Mouse (Mus musculus) heart, postnatal 0 days (tissue): Measurements from ENCODE around the gene Cyb561d2. TPM values are rescaled to one million over a fixed set of nuclear protein-coding genes. Genes with fewer than 3 reads are reported as not detected.
"Not testable (repeated sequence)": the region's sequence is repeated elsewhere in the genome, so short reads cannot be mapped to it uniquely, and the experiment has no call there.

Experiments used
- ATAC-seq: fragments of 200-750 bp; cut with Nextera tagmentation; 2 replicates; pipeline ENCODE4 v1.8.0; 2017; ENCODE audit warnings: low read depth, moderate number of reproducible peaks, moderate library complexity; ENCODE audit not compliant: insufficient read depth
- DNase-seq: peaks from one replicate; pipeline ENCODE4 v3.0.0-alpha.2; 2016; ENCODE audit warnings: low spot score
- H3K27ac ChIP-seq: fragments of 300-500 bp; sonication (generic); 2 replicates; pipeline ENCODE4 v1.5.1; 2014; ENCODE audit warnings: low read depth, mild to moderate bottlenecking
- H3K27me3 ChIP-seq: fragments of 300-500 bp; sonication (generic); 2 replicates; pipeline ENCODE4 v1.6.1; 2014; ENCODE audit warnings: low read length, mixed read lengths; ENCODE audit not compliant: control insufficient read depth, insufficient read depth
- H3K36me3 ChIP-seq: fragments of 300-500 bp; sonication (generic); replicated peaks from 2 replicates; pipeline ENCODE4 v1.6.1; 2014; ENCODE audit warnings: low read length, mixed read lengths; ENCODE audit not compliant: control insufficient read depth, insufficient read depth
- H3K4me1 ChIP-seq: fragments of 300-500 bp; sonication (generic); 2 replicates; pipeline ENCODE4 v1.6.1; 2014; ENCODE audit warnings: antibody characterized with exemption; ENCODE audit not compliant: control insufficient read depth, insufficient read depth
- H3K4me2 ChIP-seq: fragments of 300-500 bp; sonication (generic); 2 replicates; pipeline ENCODE4 v1.6.1; 2014; ENCODE audit warnings: low read depth, mild to moderate bottlenecking, low read length, moderate library complexity
- H3K4me3 ChIP-seq: fragments of 300-500 bp; sonication (generic); 2 replicates; pipeline ENCODE4 v1.5.1; 2014; ENCODE audit warnings: low read depth, low read length
- H3K9ac ChIP-seq: fragments of 300-500 bp; sonication (generic); replicated peaks from 2 replicates; pipeline ENCODE4 v1.6.1; 2014; ENCODE audit warnings: low read depth, low read length, mixed read lengths
- H3K9me3 ChIP-seq: fragments of 300-500 bp; sonication (generic); replicated peaks from 2 replicates; pipeline ENCODE4 v1.6.1; 2016; ENCODE audit warnings: low read length; ENCODE audit not compliant: control insufficient read depth
- CTCF ChIP-seq: IDR thresholded peaks from 2 replicates; pipeline ENCODE4 v1.5.1; 2016; ENCODE audit warnings: antibody characterized with exemption, control low read depth, low read depth
- EP300 ChIP-seq: IDR thresholded peaks from 2 replicates; pipeline ENCODE4 v1.6.1; 2016; ENCODE audit warnings: antibody characterized with exemption, low read depth
- WGBS: fragments of 180-500 bp; shearing (Covaris S2); extraction: QIAGEN DNeasy Blood & Tissue Kit; methylation state at CpG from one replicate; pipeline ENCODE4 v1.1.7; 2014; 5-methylcytosine and 5-hydroxymethylcytosine counted together
- polyA plus RNA-seq: library from polyadenylated mRNA; unstranded; fragments of >200 nt; fragmentation: Nextera tagmentation; extraction: Ambion mirVana; gene quantifications from 2 replicates; pipeline ENCODE4 v1.2.1, GENCODE M21; 2015
- total RNA-seq: library from RNA; depleted of rRNA; stranded (reverse); fragments of >200 nt; gene quantifications from 2 replicates; pipeline ENCODE4 v1.2.3, GENCODE M21; 2014; ENCODE audit warnings: low replicate concordance

The Cyb561d2 gene
- total and polyA plus RNA-seq, 2 experiments from 2014 or later: 13.4 to 14.3 TPM

DNA sequence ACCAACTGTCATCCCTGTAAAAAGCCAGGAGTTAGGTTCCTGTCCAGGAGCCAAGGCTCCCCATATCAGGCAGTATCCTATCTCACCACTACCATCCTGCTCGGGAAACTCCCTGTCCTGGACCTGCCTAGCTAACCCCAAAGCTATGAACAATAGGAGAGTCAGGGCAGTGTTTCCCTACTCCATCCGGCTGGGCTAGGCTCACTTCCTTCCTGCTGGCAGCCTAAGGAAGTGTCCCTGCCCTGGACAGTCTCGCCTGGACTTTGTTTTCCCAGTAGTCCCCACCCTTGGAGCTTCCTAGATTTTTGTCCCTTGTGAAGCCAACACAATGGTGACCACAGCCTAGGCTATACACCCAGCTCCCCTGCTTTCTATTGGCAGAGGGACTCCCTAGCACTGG is 24.9 kb upstream of the Cyb561d2 start:
- Histone ChIP-seq H3K36me3 (peaks cover 19% of the 10 kb centered on the region), H3K4me2 (peak overlapping the region; percentile 76; the same call in 1 of the 2 replicates), H3K9me3 (no peaks in the 10 kb centered on the region), H3K27ac (peak overlapping the region; percentile 90), H3K9ac (no peak overlapping the region), H3K27me3 (no peaks in the 10 kb centered on the region), H3K4me1 (peaks cover 29% of the 10 kb centered on the region), H3K4me3 (no peak overlapping the region)
- peak; percentile 42 for ATAC-seq
- peak; percentile 90; the same call in 1 of the 2 replicates for TF ChIP-seq EP300
- no peak for TF ChIP-seq CTCF
- no peak for DNase-seq
- 50% methylated on average over 3 of the region's 3 CpGs for WGBS

DNA sequence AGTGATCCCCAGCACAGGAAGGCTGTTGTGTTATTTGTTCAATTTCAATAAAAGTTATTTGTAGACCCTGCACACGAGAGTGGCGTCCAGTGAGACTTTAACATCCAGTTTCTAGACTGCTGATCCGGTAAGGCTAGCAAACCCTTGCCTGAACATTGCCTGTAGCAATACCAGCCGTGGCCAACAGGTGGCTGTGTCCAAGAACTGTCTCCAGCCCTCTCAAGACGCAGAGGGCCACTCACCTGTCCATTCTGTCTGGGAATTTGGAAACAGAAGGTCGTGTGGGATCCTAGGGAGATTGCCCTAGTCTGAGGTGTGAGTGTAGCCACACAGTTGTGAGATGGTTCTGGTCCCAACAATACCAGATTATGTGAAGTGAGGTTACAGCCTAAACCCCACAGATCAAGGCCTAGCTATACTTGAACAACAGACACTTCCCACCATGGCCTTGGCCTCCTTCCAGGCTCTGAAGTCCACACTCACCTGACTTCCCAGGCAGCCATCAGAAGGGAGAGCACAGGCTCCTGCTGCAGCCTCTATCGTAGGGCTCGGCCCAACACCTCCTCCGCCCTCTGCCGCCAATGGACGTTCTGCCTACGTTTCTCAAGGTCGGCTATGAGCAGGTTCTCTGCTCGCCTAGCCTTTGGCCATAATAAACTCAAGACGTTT is 24.2 kb upstream of the Cyb561d2 start:
- no peaks in the 10 kb centered on the region for H3K9me3 ChIP-seq
- peaks cover 19% of the 10 kb centered on the region for H3K36me3 ChIP-seq
- DNase-seq (no peak), ATAC-seq (no peak)
- H3K9ac ChIP-seq: no peak overlapping the region
- H3K27ac ChIP-seq: peak overlapping the region; percentile 90
- peaks cover 27% of the 10 kb centered on the region for H3K4me1 ChIP-seq
- 0 out of 2 replicates have a peak overlapping the region, but pooled peaks have one; percentile 5 for H3K4me3 ChIP-seq
- whole genome bisulfite sequencing: 42% methylated on average over 15 of the region's 15 CpGs
- H3K27me3 ChIP-seq: no peaks in the 10 kb centered on the region
- TF ChIP-seq EP300: no peak
- peak; percentile 74 for TF ChIP-seq CTCF
- peak overlapping the region; percentile 25; the same call in 1 of the 2 replicates for H3K4me2 ChIP-seq

DNA sequence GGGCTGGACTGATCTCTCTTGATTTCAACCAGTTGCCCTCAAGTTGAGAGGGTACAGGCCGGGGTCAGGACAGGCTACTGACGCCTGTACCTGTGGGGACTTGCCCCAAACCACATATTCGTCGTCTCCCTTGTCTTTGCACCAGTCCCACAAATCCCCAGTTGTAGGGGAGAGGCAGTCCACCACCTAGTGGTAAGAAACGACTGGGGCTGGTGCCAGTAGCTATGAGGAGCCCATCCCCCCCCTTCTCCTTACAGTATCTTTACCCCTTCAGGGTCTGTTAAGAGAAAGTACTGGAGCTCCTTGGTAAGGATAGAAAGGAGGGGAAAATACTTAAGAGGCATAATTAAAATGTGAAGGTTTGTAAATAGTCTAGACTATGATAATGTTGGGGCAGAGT is 23.6 kb upstream of the Cyb561d2 start:
- Histone ChIP-seq H3K27ac (peak overlapping the region; percentile 90), H3K4me1 (peaks cover 21% of the 10 kb centered on the region), H3K36me3 (peaks cover 25% of the 10 kb centered on the region), H3K4me3 (0 out of 2 replicates have a peak overlapping the region, but pooled peaks have one; percentile 5), H3K4me2 (peak overlapping the region; percentile 26)
- WGBS: 52% methylated on average over 5 of the region's 5 CpGs
- not testable (repeated sequence) for H3K27me3 ChIP-seq, DNase-seq, H3K9me3 ChIP-seq, H3K9ac ChIP-seq, ATAC-seq
- peak; percentile 34 for TF ChIP-seq CTCF

DNA sequence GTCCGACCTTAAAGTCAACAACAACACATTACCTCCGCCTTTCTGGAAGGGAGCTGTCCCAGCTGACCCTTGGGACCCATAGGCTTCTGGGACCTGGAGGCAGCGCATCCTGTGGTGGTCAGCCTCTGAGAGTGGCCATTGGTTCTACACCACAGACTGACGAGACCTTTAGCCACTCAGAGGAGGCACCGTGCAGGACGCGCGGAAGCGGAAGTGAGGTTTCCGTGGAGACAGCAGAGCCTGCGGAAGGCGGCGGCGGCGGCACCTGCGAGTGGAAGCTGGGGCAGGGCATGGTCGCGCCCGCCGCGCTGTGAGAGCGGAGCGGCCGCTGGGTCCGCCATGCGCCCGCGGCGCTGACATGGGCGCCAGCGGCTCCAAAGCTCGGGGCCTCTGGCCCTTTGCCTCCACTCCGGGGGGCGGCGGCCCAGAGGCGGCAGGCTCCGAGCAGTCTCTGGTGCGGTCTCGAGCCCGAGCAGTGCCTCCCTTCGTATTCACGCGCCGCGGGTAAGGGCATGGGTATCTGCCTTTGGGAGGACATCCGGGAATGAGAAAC is 21.1 kb upstream of the Cyb561d2 start, which contains the start of gene Tusc2:
TSS of gene Tusc2 (plus strand) at position 227 of the 553 bp plus-strand sequence.
- peak; percentile 97 for DNase-seq
- WGBS: 2% methylated on average over 41 of the region's 46 CpGs
- peak within 1 kb of the TSS; percentile 83 for H3K4me2 ChIP-seq
- no peaks in the 10 kb centered on the region for H3K9me3 ChIP-seq
- TF ChIP-seq CTCF: no peak
- TF ChIP-seq EP300: no peak
- peaks cover 49% of the 10 kb centered on the region for H3K36me3 ChIP-seq
- H3K4me1 ChIP-seq: peaks cover 14% of the 10 kb centered on the region
- H3K27me3 ChIP-seq: no peaks in the 10 kb centered on the region
- peak within 1 kb of the TSS; percentile 79 for H3K27ac ChIP-seq
- ATAC-seq: peak; percentile 89
- H3K9ac ChIP-seq: peak within 1 kb of the TSS; percentile 69
- peak within 1 kb of the TSS; percentile 69 for H3K4me3 ChIP-seq

DNA sequence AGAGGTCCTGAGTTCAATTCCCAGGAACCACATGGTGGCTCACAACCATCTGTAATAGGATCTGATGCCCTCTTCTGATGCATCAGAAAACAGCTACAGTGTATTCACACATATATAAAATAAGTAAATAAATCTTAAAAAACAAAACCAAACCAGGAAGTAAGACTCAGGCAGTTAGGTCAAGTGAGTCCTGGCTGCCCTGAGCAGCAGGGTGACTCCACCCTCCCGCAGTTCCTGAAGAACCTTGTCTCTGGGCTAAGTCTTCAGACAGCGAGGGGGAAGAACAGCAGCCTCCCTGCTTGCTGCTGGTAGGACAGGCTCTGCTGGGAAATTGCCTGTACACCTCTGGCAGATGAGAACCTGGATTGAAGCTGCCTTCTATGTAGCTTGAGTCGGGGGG is 14.4 kb upstream of the Cyb561d2 start:
- 48% methylated on average over 3 of the region's 3 CpGs for WGBS
- Histone ChIP-seq H3K27ac (peak overlapping the region; percentile 96; the same call in 1 of the 2 replicates), H3K9ac (no peak overlapping the region), H3K4me3 (peak overlapping the region; percentile 70), H3K9me3 (no peaks in the 10 kb centered on the region), H3K4me2 (peak overlapping the region; percentile 86), H3K4me1 (peaks cover 27% of the 10 kb centered on the region), H3K27me3 (no peaks in the 10 kb centered on the region), H3K36me3 (peaks cover 45% of the 10 kb centered on the region)
- DNase-seq (no peak), ATAC-seq (no peak)
- TF ChIP-seq EP300 (no peak), CTCF (no peak)
